8 mouse cellular contexts compared by ENCODE assay signal in genomic region chr4:154898506-154899446, GRCm38 (mm10). TPM values are rescaled to one million over a fixed set of nuclear protein-coding genes. Genes with fewer than 3 reads are reported as not detected.
DNase-seq lines count a peak whose midpoint lies in the region; ATAC-seq lines count a peak whose summit lies in the region.

Gene Fam213b (minus strand): TSS chr4:154899135.

- peak within 1 kb of the TSS; percentile 70 for H3K4me2 ChIP-seq in embryonic facial prominence, embryonic 11.5 days (ENCODE audit: low read depth, low read length)
- peak within 1 kb of the TSS; percentile 96 for H3K4me2 ChIP-seq in intestine, embryonic 16.5 days (ENCODE audit: low read depth, low read length)
- peak within 1 kb of the TSS; percentile 91 for H3K4me2 ChIP-seq in midbrain, embryonic 11.5 days

- DNase-seq in layer of hippocampus, adult 11-12 months (ENCODE audit: low spot score), result peak; percentile 82
- DNase-seq in layer of hippocampus, adult 9-10 months (ENCODE audit: low spot score), result no peak
- DNase-seq in embryonic facial prominence, embryonic 11.5 days (ENCODE audit: low spot score), result peak; percentile 94
- peak; percentile 66 for DNase-seq in gonadal fat pad, adult 2 months (ENCODE audit: low read depth)
- peak; percentile 82 for DNase-seq in left cerebral cortex, postnatal 4 days
- peak; percentile 98 for DNase-seq in midbrain, embryonic 11.5 days (ENCODE audit: low spot score, missing footprints)
- peak; percentile 74 for DNase-seq in spleen, adult 12 weeks (ENCODE audit: low spot score)

- no peaks in the 10 kb centered on the region for H3K27me3 ChIP-seq in embryonic facial prominence, embryonic 11.5 days (ENCODE audit: control insufficient read depth, insufficient read depth, low read length)
- H3K27me3 ChIP-seq in intestine, embryonic 16.5 days (replicated peaks; ENCODE audit: control insufficient read depth, insufficient read depth, low read length), result no peaks in the 10 kb centered on the region
- H3K27me3 ChIP-seq in midbrain, embryonic 11.5 days (ENCODE audit: control insufficient read depth, insufficient read depth, low read length), result no peaks in the 10 kb centered on the region

- no peaks in the 10 kb centered on the region for H3K9me3 ChIP-seq in embryonic facial prominence, embryonic 11.5 days (replicated peaks; ENCODE audit: control insufficient read depth, low read length)
- H3K9me3 ChIP-seq in intestine, embryonic 16.5 days (ENCODE audit: control insufficient read depth, low read length), result no peaks in the 10 kb centered on the region
- no peaks in the 10 kb centered on the region for H3K9me3 ChIP-seq in midbrain, embryonic 11.5 days (ENCODE audit: control insufficient read depth, low read length)

- peak; percentile 93 for ATAC-seq in embryonic facial prominence, embryonic 11.5 days (replicated peaks; ENCODE audit: insufficient number of reproducible peaks, low FRiP score, low TSS enrichment, low read depth)
- peak; percentile 98 for ATAC-seq in intestine, embryonic 16.5 days
- peak; percentile 98 for ATAC-seq in midbrain, embryonic 11.5 days (ENCODE audit: low FRiP score)

- peak within 1 kb of the TSS; percentile 54 for H3K4me3 ChIP-seq in embryonic facial prominence, embryonic 11.5 days (ENCODE audit: low read depth, low read length)
- H3K4me3 ChIP-seq in intestine, embryonic 16.5 days (ENCODE audit: low read length), result peak within 1 kb of the TSS; percentile 65
- H3K4me3 ChIP-seq in midbrain, embryonic 11.5 days (ENCODE audit: low read depth, low read length), result peak within 1 kb of the TSS; percentile 54

- no peak within 1 kb of the TSS for H3K27ac ChIP-seq in embryonic facial prominence, embryonic 11.5 days (replicated peaks; ENCODE audit: low read depth, low read length)
- peak within 1 kb of the TSS; percentile 50 for H3K27ac ChIP-seq in intestine, embryonic 16.5 days (ENCODE audit: low read length)
- H3K27ac ChIP-seq in midbrain, embryonic 11.5 days (ENCODE audit: low read depth, low read length), result no peak within 1 kb of the TSS

- H3K36me3 ChIP-seq in embryonic facial prominence, embryonic 11.5 days (replicated peaks; ENCODE audit: control insufficient read depth, insufficient read depth, low read depth, low read length), result no peaks in the 10 kb centered on the region
- H3K36me3 ChIP-seq in intestine, embryonic 16.5 days (ENCODE audit: control insufficient read depth, insufficient read depth, low read length), result no peaks in the 10 kb centered on the region
- no peaks in the 10 kb centered on the region for H3K36me3 ChIP-seq in midbrain, embryonic 11.5 days (ENCODE audit: control insufficient read depth, insufficient read depth, low read length)

- whole genome bisulfite sequencing in embryonic facial prominence, embryonic 11.5 days, result 5% methylated on average over 43 of the region's 43 CpGs
- 3% methylated on average over 43 of the region's 43 CpGs for WGBS in intestine, embryonic 16.5 days
- 2% methylated on average over 43 of the region's 43 CpGs for WGBS in midbrain, embryonic 11.5 days

- peak within 1 kb of the TSS; percentile 49 for H3K9ac ChIP-seq in embryonic facial prominence, embryonic 11.5 days (replicated peaks; ENCODE audit: low read length)
- peak within 1 kb of the TSS; percentile 77 for H3K9ac ChIP-seq in intestine, embryonic 16.5 days (ENCODE audit: low read depth, low read length)
- H3K9ac ChIP-seq in midbrain, embryonic 11.5 days (ENCODE audit: low read length), result peak within 1 kb of the TSS; percentile 74

- intact Hi-C loops in left cerebral cortex, postnatal 4 days (cut with DNase I), result no loop called here

- H3K4me1 ChIP-seq in embryonic facial prominence, embryonic 11.5 days (ENCODE audit: control insufficient read depth, insufficient read depth, low read length), result no peaks in the 10 kb centered on the region; the same call in 1 of the 2 replicates
- peaks cover 15% of the 10 kb centered on the region for H3K4me1 ChIP-seq in intestine, embryonic 16.5 days (ENCODE audit: control insufficient read depth, insufficient read depth, low read length)
- H3K4me1 ChIP-seq in midbrain, embryonic 11.5 days (ENCODE audit: control insufficient read depth, insufficient read depth, low read length), result peaks cover 12% of the 10 kb centered on the region

RNA-seq across cellular contexts. Expression of gene Fam213b, which starts in this region (rescaled TPM):
- polyA plus RNA-seq in embryonic facial prominence, embryonic 11.5 days (2014; fragmentation: Nextera tagmentation; extraction: Ambion mirVana), result 45.7 and 46.9 TPM in 2 replicates
- polyA plus RNA-seq in gonadal fat pad, adult 2 months (2012; rRNA removed), result 54.8 and 120 TPM in 2 replicates
- polyA plus RNA-seq in intestine, embryonic 16.5 days (2015; fragmentation: Nextera tagmentation; extraction: Ambion mirVana), result 39.7 and 42.8 TPM in 2 replicates
- 10 to 100 TPM; 19.5 to 19.8 TPM for total RNA-seq in left cerebral cortex, postnatal 4 days (2021)
- polyA plus RNA-seq in midbrain, embryonic 11.5 days (2014; fragmentation: Nextera tagmentation; extraction: Ambion mirVana), result 39.6 and 41.8 TPM in 2 replicates
